Comparison of ENCODE assay signal across 31 mouse cellular contexts in the genomic region with DNA sequence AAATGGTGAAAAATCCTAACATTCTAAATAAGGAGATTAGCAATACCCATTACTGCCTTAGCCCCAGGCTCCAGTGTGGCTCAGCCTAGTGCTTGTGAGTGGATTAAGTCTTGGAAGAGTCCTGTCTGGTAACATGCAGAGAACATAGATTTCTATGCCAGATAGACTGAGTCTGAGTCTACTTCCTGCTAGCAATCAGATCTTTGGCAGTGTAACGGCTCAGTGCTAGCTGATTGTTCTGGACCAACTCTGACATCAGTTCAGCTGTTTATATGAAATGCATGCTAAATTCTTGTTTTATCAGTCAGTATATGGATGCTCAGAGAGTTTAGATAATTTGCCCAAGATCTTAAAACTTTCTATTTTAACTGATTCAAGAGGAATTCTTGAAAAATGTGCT. TPM values are rescaled to one million over a fixed set of nuclear protein-coding genes. Genes with fewer than 3 reads are reported as not detected.
DNase-seq lines count a peak whose midpoint lies in the region; ATAC-seq and TF ChIP-seq lines count a peak whose summit lies in the region.
"Had no signal": no experiment of that assay in that cellular context is flagged by ENCODE, and none has a peak within 500 bp of the region (broad histone marks: within the 10 kb centered on the region; RNA-seq: fewer than 3 reads in every experiment).

No protein-coding gene starts in this region.

- no peak overlapping the region for H3K4me3 ChIP-seq in gastrocnemius, adult 2 months
- no peak overlapping the region for H3K4me3 ChIP-seq in kidney, embryonic 16.5 days (ENCODE audit: low read length)
- no peak overlapping the region for H3K4me3 ChIP-seq in MEL (ENCODE audit: control insufficient read depth in 1 of 2, insufficient read depth in 1 of 2, low read depth in 2 of 2, low read length in 2 of 2)
- H3K4me3 ChIP-seq: embryonic facial prominence, embryonic 15.5 days; hindbrain, embryonic 10.5 days; hindbrain, embryonic 15.5 days; liver, embryonic 15.5 days; neural tube, embryonic 15.5 days had no signal

- peak in 1 of 2 experiments; percentile 48; a peak in 2 of 4 replicates for TF ChIP-seq EP300 in MEL (IDR thresholded peaks at IDR 0.05; ENCODE audit: low read depth in 1 of 2, low read length in 2 of 2)

- peaks cover 74% of the 10 kb centered on the region for H3K4me1 ChIP-seq in kidney, embryonic 16.5 days (ENCODE audit: insufficient read depth, low read length)
- peaks cover 20 to 23% of the 10 kb centered on the region in 2 experiments for H3K4me1 ChIP-seq in MEL (ENCODE audit: control insufficient read depth in 1 of 2, insufficient read depth in 2 of 2, low read length in 2 of 2)

- no peak for TF ChIP-seq CTCF in gastrocnemius, adult 2 months (IDR thresholded peaks at IDR 0.05)
- no peak for TF ChIP-seq CTCF in MEL (IDR thresholded peaks at IDR 0.05 in 2 of 3, conservative IDR thresholded peaks at IDR 0.05 in 1 of 3; ENCODE audit: control insufficient read depth in 1 of 3, insufficient read depth in 1 of 3, low read depth in 2 of 3, low read length in 3 of 3, poor library complexity in 1 of 3, severe bottlenecking in 1 of 3)

- DNase-seq in gastrocnemius, adult 2 months, result no peak
- DNase-seq in gastrocnemius, postnatal 36 days, result no peak
- no peak for DNase-seq in kidney, adult 11 months
- DNase-seq in CD4-positive, CD25-positive, alpha-beta regulatory T cell, adult 2 months (ENCODE audit: low read depth, low spot score), result peak; percentile 12
- peak; percentile 37 for DNase-seq in MEL (ENCODE audit: low read depth, low spot score)
- no peak for DNase-seq in adrenal gland, adult 2 months
- DNase-seq: adrenal gland, postnatal 14 days; cerebellum, adult 11 months; cerebellum, adult 9-10 months; forebrain, postnatal 0 days; gastrocnemius, postnatal 10 days; heart, adult 11 months; heart, postnatal 14 days; kidney, adult 18-20 months; kidney, postnatal 4 days; layer of hippocampus, adult 9-11 months; lung, embryonic 14.5 days; lung, postnatal 14 days; midbrain, embryonic 14.5 days; retina, postnatal 1 day; right cerebral cortex, postnatal 14 days; thymus, postnatal 14 days had no signal

- no peak overlapping the region for H3K4me2 ChIP-seq in kidney, embryonic 16.5 days (replicated peaks; ENCODE audit: low read depth, low read length)
- H3K4me2 ChIP-seq: embryonic facial prominence, embryonic 15.5 days; heart, embryonic 11.5 days; hindbrain, embryonic 15.5 days; lung, embryonic 14.5 days; neural tube, embryonic 15.5 days had no signal

- no peak for TF ChIP-seq RAD21 in MEL (IDR thresholded peaks at IDR 0.05; ENCODE audit: low read depth, low read length)

- no peak for TF ChIP-seq POLR2A in MEL (IDR thresholded peaks at IDR 0.05; ENCODE audit: control insufficient read depth in 1 of 2, insufficient read depth in 1 of 2, low read depth in 1 of 2, low read length in 2 of 2, poor library complexity in 1 of 2)

- no peaks in the 10 kb centered on the region for H3K79me2 ChIP-seq in MEL (ENCODE audit: control insufficient read depth, insufficient read depth, low read length, poor library complexity)

- intact Hi-C loops in gastrocnemius, adult 2 months (cut with DNase I), result no loop called here
- intact Hi-C loops in gastrocnemius, postnatal 36 days (cut with DNase I), result no loop called here

- no peaks in the 10 kb centered on the region for H3K9me3 ChIP-seq in kidney, embryonic 16.5 days (ENCODE audit: low read length)
- H3K9me3 ChIP-seq in MEL (replicated peaks; ENCODE audit: insufficient read depth, low read length), result no peaks in the 10 kb centered on the region
- H3K9me3 ChIP-seq: embryonic facial prominence, embryonic 15.5 days; hindbrain, embryonic 10.5 days; hindbrain, embryonic 15.5 days; liver, embryonic 15.5 days; neural tube, embryonic 15.5 days had no signal

- 42% methylated on average over 1 of the region's 1 CpGs for WGBS in kidney, embryonic 16.5 days

- H3K27ac ChIP-seq in gastrocnemius, adult 2 months, result 0 out of 2 replicates have a peak overlapping the region, but pooled peaks have one; percentile 1
- peak overlapping the region; percentile 80 for H3K27ac ChIP-seq in kidney, embryonic 16.5 days (ENCODE audit: low read length)
- peak overlapping the region; percentile 8; the same call in 1 of the 2 replicates for H3K27ac ChIP-seq in MEL (ENCODE audit: control insufficient read depth, low read depth, low read length)
- H3K27ac ChIP-seq: embryonic facial prominence, embryonic 15.5 days; hindbrain, embryonic 10.5 days; neural tube, embryonic 15.5 days had no signal

- H3K9ac ChIP-seq in kidney, embryonic 16.5 days (replicated peaks; ENCODE audit: low read length), result no peak overlapping the region
- no peak overlapping the region for H3K9ac ChIP-seq in MEL (ENCODE audit: control insufficient read depth, low read depth, low read length, poor library complexity, severe bottlenecking)
- H3K9ac ChIP-seq: embryonic facial prominence, embryonic 15.5 days; forebrain, postnatal 0 days; hindbrain, embryonic 15.5 days; liver, embryonic 15.5 days; lung, embryonic 14.5 days; neural tube, embryonic 15.5 days had no signal

- H3K27me3 ChIP-seq in kidney, embryonic 16.5 days (ENCODE audit: insufficient read depth, low read length), result no peaks in the 10 kb centered on the region
- H3K27me3 ChIP-seq in MEL (ENCODE audit: control insufficient read depth in 1 of 2, insufficient read depth in 2 of 2, low read length in 2 of 2), result no peaks in the 10 kb centered on the region
- H3K27me3 ChIP-seq: CH12.LX; embryonic facial prominence, embryonic 15.5 days; hindbrain, embryonic 15.5 days; liver, embryonic 15.5 days; neural tube, embryonic 15.5 days had no signal

- H3K36me3 ChIP-seq in kidney, embryonic 16.5 days (ENCODE audit: insufficient read depth, low read length), result peaks cover 4% of the 10 kb centered on the region; the same call in 1 of the 2 replicates
- peaks cover 0 to 24% of the 10 kb centered on the region in 2 experiments; a peak in 2 of 4 replicates for H3K36me3 ChIP-seq in MEL (ENCODE audit: control insufficient read depth in 1 of 2, insufficient read depth in 2 of 2, low read length in 2 of 2)
- H3K36me3 ChIP-seq: hindbrain, embryonic 15.5 days; neural tube, embryonic 15.5 days had no signal

- ATAC-seq in kidney, embryonic 16.5 days (ENCODE audit: low FRiP score, low TSS enrichment), result no peak
- ATAC-seq: forebrain, postnatal 0 days; inflammation-experienced regulatory T-cells, adult 6 months had no signal

TF ChIP-seq in MEL, 35 proteins besides CTCF, POLR2A, EP300 and RAD21:
- TF ChIP-seq USF2 (IDR thresholded peaks at IDR 0.05; ENCODE audit: borderline replicate concordance in 1 of 2, insufficient read depth in 1 of 2, low read depth in 1 of 2, low read length in 2 of 2) (no peak), MXI1 (IDR thresholded peaks at IDR 0.05; ENCODE audit: low read depth, low read length) (no peak), NELFE (IDR thresholded peaks at IDR 0.05; ENCODE audit: low read depth, low read length) (no peak), USF1 (IDR thresholded peaks at IDR 0.05; ENCODE audit: low read depth, low read length) (no peak), E2F4 (IDR thresholded peaks at IDR 0.05; ENCODE audit: borderline replicate concordance, low read depth, low read length) (no peak), GATA1 (IDR thresholded peaks at IDR 0.05; ENCODE audit: low read depth, low read length) (peak; percentile 54; the same call in 1 of the 2 replicates), MAZ (IDR thresholded peaks at IDR 0.05; ENCODE audit: low read depth, low read length) (no peak), UBTF (IDR thresholded peaks at IDR 0.05; ENCODE audit: borderline replicate concordance, insufficient read depth, low read depth, low read length) (no peak), GABPA (IDR thresholded peaks at IDR 0.05; ENCODE audit: low read depth, low read length) (no peak), TBP (IDR thresholded peaks at IDR 0.05; ENCODE audit: low read depth, low read length) (no peak), RCOR1 (IDR thresholded peaks at IDR 0.05; ENCODE audit: low read depth, low read length) (0 out of 2 replicates have a peak, but pooled peaks have one; percentile 4), HCFC1 (IDR thresholded peaks at IDR 0.05; ENCODE audit: low read depth, low read length) (no peak), ETS1 (IDR thresholded peaks at IDR 0.05; ENCODE audit: low read depth, low read length) (peak; percentile 63; the same call in 1 of the 2 replicates), MYB (IDR thresholded peaks at IDR 0.05; ENCODE audit: low read depth, low read length) (peak; percentile 28; the same call in 1 of the 2 replicates), SIN3A (IDR thresholded peaks at IDR 0.05; ENCODE audit: low read length) (no peak), MAFK (IDR thresholded peaks at IDR 0.05; ENCODE audit: borderline replicate concordance, low read depth, low read length) (no peak), ZNF384 (IDR thresholded peaks at IDR 0.05; ENCODE audit: low read depth, low read length) (no peak), ZC3H11A (IDR thresholded peaks at IDR 0.05; ENCODE audit: low read depth, low read length) (no peak), MAX (IDR thresholded peaks at IDR 0.05; ENCODE audit: low read length) (no peak), CHD2 (IDR thresholded peaks at IDR 0.05; ENCODE audit: low read length) (no peak), MYC (IDR thresholded peaks at IDR 0.05; ENCODE audit: low read depth, low read length) (no peak), ZKSCAN1 (IDR thresholded peaks at IDR 0.05; ENCODE audit: low read depth, low read length) (no peak), BHLHE40 (IDR thresholded peaks at IDR 0.05; ENCODE audit: borderline replicate concordance, low read depth, low read length) (no peak), POLR2AphosphoS5 (IDR thresholded peaks at IDR 0.05; ENCODE audit: borderline replicate concordance, low read depth, low read length) (no peak)

RNA-seq across cellular contexts. Expression of a gene that starts 40.5 kb away (rescaled TPM):
- 10 to 100 TPM in 1 of 2 experiments, 1 to 10 TPM in 1; 8.7 to 10.3 TPM for total RNA-seq in gastrocnemius, adult 2 months (2021)
- total RNA-seq in gastrocnemius, postnatal 36 days (2021), result 1 to 10 TPM; 7.7 to 8.9 TPM
- polyA plus RNA-seq in kidney, embryonic 16.5 days (2015; fragmentation: Nextera tagmentation; extraction: Ambion mirVana), result 31.1 and 33.8 TPM in 2 replicates
- 16.6 and 22.7 TPM in 2 replicates for total RNA-seq in MEL (2012; rRNA removed)
- polyA plus RNA-seq in MEL (2012; ENCODE audit: insufficient read depth in 1 of 2, insufficient read length in 2 of 2, low read depth in 1 of 2, low replicate concordance in 2 of 2, missing spikeins in 1 of 2), result 10 to 100 TPM; 16.2 to 36.6 TPM
- total RNA-seq in adrenal gland, adult 2 months (2021), result 10 to 100 TPM; 53.8 to 70.1 TPM
- 26.4 and 33.9 TPM in 2 replicates for polyA plus RNA-seq in adrenal gland, adult 2 months (2012; rRNA removed)

Comparison
In these comparisons a context has a peak if more than half of its experiments do, and no peak if none do; other contexts are left out.
1. DNase-seq: peak in CD4-positive, CD25-positive, alpha-beta regulatory T cell, adult 2 months (single experiment) and MEL (single experiment); none in gastrocnemius, adult 2 months (single experiment), gastrocnemius, postnatal 36 days (0 of 2), kidney, adult 11 months (single experiment) and adrenal gland, adult 2 months (single experiment).
2. H3K27ac ChIP-seq: peak in every context shown above with its lines; median percentile 80 in kidney, embryonic 16.5 days; 8 in MEL; 1 in gastrocnemius, adult 2 months.